Mouse (Mus musculus): ENCODE results near the gene Os9.

DNA sequence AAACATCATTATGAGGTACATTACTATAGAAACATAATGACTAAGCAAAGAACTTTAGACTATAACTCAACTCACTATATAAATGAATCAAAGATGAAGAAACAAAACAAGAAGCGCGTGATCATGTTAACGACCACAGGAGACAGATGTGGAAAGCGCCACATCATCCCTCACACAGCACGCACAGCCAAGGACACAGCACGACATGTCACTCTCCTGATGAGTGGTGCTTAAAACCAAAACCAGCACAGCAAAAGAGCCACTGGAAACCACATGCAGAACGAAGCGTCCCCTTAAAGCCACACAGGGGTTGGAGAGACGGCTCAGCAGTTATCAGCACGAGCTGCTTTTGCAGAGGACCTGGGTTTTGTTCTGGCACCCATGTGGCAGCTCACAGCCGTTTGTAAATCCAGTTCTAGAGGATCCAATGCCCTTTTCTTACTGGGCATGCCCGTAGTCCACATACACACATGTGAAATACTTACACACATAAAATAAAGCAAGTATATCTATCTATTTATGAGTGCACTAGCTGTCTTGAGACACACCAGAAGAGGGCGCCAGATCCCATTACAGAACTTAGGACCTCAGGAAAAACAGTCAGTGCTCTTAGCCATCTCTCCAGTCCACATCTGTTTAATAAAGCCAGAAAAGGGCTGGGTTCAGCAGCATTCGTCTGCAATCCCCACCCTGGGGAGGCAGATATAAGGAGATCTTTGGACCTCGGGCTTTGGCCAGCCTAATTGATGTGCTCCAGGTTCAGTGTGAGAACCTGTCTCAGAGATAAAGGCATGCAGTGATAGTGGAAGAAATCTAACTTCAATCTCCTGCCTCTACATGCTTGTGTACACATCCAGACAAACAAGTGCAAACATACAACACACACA lies 9.7 kb downstream of the Os9 start:
- TF ChIP-seq CTCF (IDR thresholded peaks at IDR 0.05; ENCODE audit: control insufficient read depth, insufficient read depth, insufficient replicate concordance, low read depth, low read length) (no peak), POLR2A (IDR thresholded peaks at IDR 0.05; ENCODE audit: control insufficient read depth, low read depth, low read length) (no peak)

Measured in testis, adult 2 months (tissue).